Mouse (Mus musculus): ENCODE data around the gene Pcdh19. TPM values are rescaled to one million over a fixed set of nuclear protein-coding genes. Genes with fewer than 3 reads are reported as not detected.

The Pcdh19 gene
- polyA plus RNA-seq, 1 experiment from 2014 or later, result 5.1 TPM

DNA sequence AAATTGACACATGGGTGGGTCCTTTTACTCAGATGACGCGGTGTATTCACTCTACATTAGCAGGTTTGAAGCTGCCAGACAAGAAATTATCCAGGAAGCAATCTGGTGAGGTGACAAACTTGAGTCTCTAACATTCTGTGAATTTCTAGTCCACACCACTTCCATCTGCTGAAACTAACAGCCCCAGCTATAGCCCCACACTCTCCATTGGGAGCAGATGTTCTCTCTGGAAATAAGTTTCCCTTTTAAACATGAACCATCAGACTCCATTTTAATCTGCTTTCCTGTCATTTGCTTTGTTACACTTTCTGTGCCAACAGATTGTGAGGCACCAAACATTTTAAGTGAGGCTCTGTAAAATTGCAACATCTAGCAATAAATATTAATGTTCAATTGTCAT lies 123.4 kb downstream of the Pcdh19 start:
- WGBS, result 83% methylated on average over 2 of the region's 2 CpGs
- no peak overlapping the region for H3K27ac ChIP-seq (replicated peaks)
- H3K4me3 ChIP-seq, result no peak overlapping the region
- no peak for DNase-seq (ENCODE audit: low spot score)
- peaks cover 29% of the 10 kb centered on the region for H3K27me3 ChIP-seq (replicated peaks; ENCODE audit: low read depth, poor library complexity, severe bottlenecking)
- H3K9me3 ChIP-seq, result no peaks in the 10 kb centered on the region
- no peaks in the 10 kb centered on the region for H3K36me3 ChIP-seq (replicated peaks)
- H3K4me1 ChIP-seq, result no peaks in the 10 kb centered on the region

Other genes with a start within 250 kb of the Pcdh19 start
- 0.32 TPM in 1 of 2 replicates, not detected in the other for gene Tnmd, start 162.0 kb upstream of the Pcdh19 start, polyA plus RNA-seq (2016; fragmentation: Nextera tagmentation; extraction: Ambion mirVana)
- 198 and 205 TPM in 2 replicates for gene Tspan6, start 209.4 kb upstream of the Pcdh19 start, polyA plus RNA-seq (2016; fragmentation: Nextera tagmentation; extraction: Ambion mirVana)
- 0.45 and 0.59 TPM in 2 replicates for gene Srpx2, start 219.4 kb upstream of the Pcdh19 start, polyA plus RNA-seq (2016; fragmentation: Nextera tagmentation; extraction: Ambion mirVana)